Mouse (Mus musculus): Measurements from ENCODE around the gene Serpina3i.
"Not testable (repeated sequence)": the region's sequence is repeated elsewhere in the genome, so short reads cannot be mapped to it uniquely, and the experiment has no call there.

The Serpina3i gene

DNA sequence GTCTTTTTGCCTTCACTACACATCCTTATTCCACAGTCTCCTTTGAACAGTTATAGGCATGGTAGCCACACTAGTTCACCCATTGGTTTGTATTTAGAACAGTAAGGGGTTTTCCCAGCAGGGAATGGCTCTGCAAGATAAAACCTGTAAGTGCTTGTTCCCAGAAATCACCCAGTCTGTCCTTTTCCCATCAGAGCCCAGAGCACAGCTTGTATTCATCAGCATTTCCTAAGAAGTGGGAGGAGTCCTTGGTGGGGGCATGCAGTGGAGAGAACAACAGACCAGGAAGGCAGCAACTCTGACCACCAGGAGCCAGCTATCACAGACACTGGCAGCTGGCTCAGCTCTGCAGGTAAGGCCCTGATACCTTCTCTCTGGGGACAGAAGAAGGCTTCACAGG is at the start of gene Serpina3i:
Serpina3i (plus strand) TSS at position 260 of the 400 bp plus-strand sequence.
- in situ Hi-C loops (cut with MboI; ENCODE audit: low sequenced_read_pairs), result no loop called here

DNA sequence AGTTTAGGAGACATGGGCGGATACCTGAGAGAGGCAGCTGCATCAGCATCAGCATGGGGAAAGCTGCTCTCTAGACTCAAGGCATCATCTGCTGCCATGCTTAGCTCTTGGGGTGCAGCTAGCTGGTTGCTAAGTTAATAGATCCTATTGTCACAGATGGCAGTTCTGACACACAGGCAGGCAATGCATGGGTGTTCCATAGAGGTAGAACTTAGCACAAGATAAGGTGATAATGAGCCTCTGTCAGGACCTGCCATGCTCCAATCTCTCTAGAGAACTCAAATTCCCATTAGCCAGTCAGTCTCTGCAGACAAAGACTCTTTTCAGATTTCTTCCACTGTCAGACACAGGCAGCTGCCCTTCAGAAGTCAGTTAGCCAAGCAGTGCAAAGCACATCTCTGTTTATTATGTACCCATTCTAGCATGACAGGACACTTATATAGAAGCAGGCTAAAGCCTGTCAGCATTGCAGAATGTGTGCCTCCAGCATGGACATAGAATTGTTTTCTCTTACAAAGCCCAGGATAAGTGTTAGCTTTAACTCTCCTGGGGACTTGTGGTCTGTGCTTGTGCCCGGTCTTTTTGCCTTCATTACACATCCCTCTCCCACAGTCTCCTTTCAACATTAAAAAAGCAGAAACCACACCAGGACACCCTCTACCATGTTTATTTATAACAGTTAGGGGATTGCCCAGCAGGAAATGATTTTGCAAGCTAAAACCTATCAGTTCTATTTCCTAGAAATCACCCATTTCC is 49.1 kb upstream of the Serpina3i start:
- in situ Hi-C loops (cut with MboI; ENCODE audit: low sequenced_read_pairs), result no loop called here

DNA sequence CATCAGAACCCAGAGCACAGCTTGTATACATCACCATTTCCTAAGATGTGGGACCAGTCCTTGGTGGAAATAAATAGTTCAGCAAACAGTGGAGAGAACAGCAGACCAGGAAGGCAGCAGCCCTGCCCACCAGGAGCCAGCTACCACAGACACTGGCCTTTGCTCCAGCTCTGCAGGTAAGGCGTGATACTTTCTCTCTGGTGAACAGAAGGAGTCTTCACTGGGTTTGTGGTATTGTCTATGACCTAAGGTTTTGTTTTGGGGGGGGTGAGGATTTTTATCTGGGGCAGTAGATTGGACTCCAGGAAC is 48.5 kb upstream of the Serpina3i start, which contains the start of gene Serpina3f:
Serpina3f (plus strand) TSS at position 100 of the 309 bp plus-strand sequence.
- in situ Hi-C loops (cut with MboI; ENCODE audit: low sequenced_read_pairs), result no loop called here

DNA sequence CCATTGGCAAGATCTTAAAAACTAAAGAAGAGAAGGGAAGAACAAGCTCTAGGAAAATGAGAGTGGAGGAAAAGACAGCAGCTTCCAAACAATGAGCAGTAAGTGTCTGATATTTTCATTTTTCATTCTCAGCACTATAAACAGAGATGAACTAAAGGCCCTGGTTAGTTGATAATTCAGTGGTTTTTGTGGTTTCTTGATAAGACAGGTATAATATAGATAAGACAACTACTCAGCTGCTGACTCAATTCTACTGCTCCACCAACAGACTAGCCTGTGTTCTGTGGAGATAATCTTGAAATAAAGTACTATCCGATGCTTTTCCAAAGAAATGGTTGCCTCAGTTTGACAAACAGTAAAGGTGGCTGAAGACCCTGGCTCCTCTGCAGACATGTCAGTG is 47.7 kb upstream of the Serpina3i start:
- in situ Hi-C loops (cut with MboI; ENCODE audit: low sequenced_read_pairs), result no loop called here

DNA sequence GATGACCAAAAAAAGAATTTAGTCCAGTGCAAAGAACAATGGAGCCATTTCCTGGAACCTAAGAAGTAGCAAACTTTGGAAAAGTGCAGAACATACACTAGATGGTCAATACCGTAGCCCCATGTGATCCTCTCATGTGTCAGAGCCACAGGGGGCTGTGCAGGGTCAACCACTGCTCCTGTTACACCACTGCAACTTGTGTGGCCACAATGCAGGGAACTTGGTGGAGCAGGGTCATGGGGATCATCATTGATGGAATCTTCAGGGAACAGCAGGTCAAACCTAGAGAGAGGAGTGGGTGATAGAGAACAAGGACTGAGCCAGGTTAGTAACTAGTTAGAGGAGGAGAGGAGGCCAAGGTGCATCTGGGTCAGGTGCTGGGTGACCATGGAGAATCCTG is 41.3 kb upstream of the Serpina3i start:
- in situ Hi-C loops (cut with MboI; ENCODE audit: low sequenced_read_pairs), result no loop called here

DNA sequence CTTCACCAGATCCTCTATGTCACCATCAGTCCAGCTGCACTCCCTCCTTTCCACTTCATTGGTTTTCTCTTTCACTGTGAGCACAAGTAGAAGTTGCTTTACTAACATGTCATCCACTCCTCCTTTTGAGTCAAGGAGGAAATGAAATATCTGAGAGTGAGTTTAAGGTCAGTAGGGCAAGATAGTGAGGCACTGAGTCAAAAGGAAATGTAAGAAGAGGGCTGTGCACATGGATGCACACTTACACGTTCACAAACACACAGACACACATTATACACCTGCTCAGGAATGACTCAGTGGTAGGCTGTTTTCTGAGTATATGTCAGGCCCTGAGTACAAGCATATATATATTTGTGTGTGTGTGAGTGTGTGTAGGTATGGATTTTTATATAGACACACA is 39.2 kb upstream of the Serpina3i start:
- in situ Hi-C loops (cut with MboI; ENCODE audit: low sequenced_read_pairs), result no loop called here

DNA sequence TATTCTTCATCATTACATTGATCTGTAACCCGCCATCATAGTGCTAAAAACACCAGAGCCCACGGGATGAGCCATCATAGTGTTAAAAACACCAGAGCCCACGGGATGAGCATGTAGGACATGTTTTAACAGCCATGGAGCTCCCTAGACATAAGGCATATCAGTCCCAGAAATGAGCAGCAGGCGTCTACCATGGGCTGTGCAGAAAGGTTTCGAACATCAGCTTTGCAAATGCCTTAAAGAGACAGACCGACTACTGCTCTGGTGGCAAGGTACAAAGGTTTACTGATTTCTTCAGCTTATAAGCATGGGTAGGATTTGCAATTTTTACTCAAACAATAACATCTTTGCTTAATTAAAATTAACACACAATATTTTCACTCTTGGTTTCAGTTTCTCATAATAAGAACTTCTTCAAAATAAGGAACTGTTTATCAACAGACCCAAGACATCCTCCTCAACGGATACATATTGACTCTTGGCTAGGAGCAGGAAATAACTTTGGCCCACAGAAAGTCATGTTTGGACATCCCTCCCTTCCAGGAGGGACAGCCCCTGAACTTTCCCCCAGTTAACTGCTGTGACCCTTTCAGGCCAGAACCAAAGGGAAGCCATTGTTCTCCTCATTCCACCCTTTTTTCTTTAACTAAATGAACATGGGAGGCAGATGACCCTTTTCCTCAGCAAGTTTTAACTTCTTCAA is 38.2 kb upstream of the Serpina3i start:
- in situ Hi-C loops (cut with MboI; ENCODE audit: low sequenced_read_pairs), result no loop called here

DNA sequence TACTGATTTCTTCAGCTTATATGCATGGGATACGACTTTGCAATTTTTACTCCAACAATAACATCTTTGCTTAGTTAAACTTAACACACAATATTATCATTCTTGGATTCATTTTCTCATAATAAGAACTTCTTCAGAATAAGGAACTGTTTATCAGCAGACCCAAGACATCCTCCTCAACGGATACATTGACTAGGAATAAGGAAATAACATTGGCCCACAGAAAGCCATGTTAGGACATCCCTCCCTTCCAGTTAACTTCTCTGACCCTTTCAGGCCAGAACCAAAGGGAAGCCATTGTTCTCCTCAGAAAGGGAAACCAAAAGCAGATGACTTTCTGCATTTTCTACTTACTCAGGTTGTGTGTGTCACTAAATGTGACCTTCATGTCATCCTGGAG is 32.2 kb upstream of the Serpina3i start:
- in situ Hi-C loops (cut with MboI; ENCODE audit: low sequenced_read_pairs), result no loop called here

DNA sequence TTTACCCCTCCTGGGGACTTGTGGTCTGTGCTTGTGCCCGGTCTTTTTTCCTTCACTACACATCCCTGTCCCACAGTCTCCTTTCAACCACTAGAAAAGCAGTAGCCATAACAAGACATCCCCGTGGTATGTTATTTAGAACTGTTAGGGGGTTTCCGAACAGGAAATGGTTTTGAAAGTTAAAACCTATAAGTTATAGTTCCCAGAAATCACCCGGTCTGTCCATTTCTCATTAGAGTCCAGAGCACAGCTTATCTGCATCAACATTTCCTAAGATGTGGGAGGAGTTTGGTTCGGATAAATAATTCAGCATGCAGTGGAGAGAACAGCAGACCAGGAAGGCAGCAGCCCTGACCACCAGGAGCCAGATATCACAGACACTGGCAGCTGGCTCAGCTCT is 27.0 kb upstream of the Serpina3i start, which contains the start of gene Serpina3g:
Serpina3g (plus strand) TSS at position 331 of the 400 bp plus-strand sequence.
- in situ Hi-C loops (cut with MboI; ENCODE audit: low sequenced_read_pairs), result no loop called here

DNA sequence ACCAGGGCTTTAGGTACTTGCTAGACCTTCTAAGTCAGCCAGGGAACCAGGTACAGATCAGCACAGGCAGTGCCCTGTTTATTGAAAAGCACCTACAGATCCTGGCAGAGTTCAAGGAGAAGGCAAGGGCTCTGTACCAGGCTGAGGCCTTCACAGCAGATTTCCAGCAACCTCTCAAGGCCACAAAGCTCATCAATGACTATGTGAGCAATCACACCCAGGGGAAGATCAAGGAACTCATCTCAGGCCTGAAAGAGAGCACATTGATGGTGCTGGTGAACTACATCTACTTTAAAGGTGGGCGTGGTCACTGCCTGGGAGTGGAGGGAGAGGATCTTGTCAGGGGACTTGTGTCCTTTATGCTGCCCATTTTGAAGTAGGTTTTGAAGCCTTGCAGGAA is 24.9 kb upstream of the Serpina3i start:
- in situ Hi-C loops (cut with MboI; ENCODE audit: low sequenced_read_pairs), result not testable (repeated sequence)

DNA sequence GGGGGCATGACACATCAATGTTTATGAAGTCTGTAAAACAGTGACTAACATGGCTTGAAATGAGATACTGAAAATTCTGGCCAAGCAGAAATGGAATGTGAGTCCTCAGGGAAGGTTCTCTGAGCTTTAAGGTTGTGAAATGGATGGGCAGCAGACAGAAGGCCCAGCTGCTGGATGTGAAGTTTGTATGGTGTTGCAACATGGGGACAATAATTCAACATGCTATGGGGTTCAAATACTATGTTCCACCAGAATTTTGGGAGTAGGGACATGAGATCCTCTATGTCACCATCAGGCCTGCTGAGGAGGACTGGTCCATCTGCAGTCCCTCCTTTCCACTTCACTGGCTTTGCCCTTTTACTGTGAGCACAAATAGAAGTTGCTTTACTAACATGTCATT is 19.6 kb upstream of the Serpina3i start:
- in situ Hi-C loops (cut with MboI; ENCODE audit: low sequenced_read_pairs), result no loop called here

DNA sequence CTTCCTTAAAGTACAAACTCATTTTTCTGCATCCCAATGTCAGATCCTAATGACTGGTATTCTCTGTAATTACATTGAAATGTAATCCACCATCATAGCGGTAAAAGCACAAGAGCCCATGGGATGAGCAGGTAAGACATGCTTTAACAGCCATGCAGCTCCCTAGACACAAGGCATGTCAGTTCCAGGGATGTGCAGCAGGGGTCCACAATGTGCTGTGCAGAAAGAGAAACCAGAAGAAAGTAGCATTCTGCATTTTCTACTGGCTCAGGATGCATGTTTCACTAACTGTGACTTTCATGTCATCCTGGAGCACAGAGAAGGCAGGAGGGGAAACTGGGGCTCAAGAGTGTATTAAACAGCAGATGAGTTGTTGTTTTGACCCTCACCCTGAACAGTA is 17.8 kb upstream of the Serpina3i start:
- in situ Hi-C loops (cut with MboI; ENCODE audit: low sequenced_read_pairs), result no loop called here

DNA sequence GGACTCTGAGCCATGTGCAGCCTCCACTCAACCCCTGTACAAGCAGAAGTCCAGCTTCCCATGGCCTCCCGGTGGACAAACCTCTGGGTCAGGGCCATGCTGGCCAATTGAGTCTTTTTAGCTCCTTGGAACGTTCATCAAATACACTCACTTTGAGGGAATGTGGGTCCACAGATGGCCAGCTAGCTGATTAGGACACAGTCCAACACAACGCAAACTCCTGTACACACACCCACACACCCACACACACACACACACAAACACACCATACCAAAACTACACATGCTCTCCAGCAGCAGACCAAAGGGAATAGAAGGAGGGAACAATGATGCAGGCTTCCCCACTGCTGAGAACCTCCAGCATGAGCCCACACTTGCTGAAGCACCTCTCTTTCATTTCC is 17.3 kb upstream of the Serpina3i start:
- in situ Hi-C loops (cut with MboI; ENCODE audit: low sequenced_read_pairs), result no loop called here

DNA sequence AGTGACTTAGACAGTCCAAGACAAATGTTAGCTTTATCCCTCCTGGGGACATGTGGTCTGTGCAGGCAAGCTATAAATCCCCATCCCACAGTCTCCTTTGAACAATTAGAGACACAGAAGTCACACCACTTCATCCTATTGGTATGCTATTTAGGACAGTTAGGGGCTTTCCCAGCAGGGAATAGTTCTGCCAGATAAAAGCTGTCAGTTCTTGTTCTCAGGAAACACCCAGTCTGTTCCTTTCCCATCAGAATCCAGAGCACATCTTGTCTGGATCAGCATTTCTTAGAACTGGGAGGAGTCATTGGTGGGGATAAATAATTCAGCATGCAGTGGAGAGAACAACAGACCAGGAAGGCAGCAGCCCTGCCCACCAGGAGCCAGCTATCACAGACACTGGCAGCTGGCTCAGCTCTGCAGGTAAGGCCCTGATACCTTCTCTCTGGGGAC is 15.3 kb upstream of the Serpina3i start:
- in situ Hi-C loops (cut with MboI; ENCODE audit: low sequenced_read_pairs), result no loop called here

DNA sequence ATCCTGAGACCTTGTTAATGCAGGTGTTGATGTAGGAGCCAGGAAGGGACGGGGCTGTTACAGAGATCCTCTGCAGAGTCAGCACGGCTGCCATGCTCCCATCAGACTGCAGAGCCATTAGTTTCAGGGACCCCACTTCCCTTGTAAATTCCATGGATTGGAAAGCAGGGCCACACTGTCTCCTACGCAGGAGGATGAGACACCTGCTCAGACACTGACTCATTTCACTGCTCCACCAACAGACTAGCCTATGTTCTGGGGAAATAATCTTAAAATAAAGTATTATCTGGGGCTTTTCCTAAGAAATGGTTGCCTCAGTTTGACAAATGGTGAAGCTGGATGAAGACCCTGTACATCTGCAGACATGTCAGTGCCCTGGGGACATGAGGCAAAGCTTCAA is 14.7 kb upstream of the Serpina3i start:
- in situ Hi-C loops (cut with MboI; ENCODE audit: low sequenced_read_pairs), result no loop called here

DNA sequence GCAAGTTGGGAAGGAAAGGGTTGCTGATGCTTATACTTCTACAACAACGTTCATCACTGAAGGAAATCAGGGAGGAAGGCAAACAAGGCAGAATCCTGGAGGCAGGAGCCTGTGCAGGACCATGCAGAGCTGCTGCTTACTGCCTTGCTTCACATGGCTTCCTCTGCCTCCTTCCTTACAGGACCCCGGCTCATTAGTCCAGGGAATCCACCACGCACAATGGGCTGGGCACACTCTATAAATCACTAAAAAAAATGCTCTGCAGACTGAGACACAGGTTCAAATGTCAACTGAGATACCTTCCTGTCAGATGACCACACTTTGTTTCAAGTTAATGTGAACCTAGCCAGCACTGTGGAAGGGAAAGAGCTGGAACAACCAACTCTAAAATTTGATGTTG is 1.9 kb upstream of the Serpina3i start:
- in situ Hi-C loops (cut with MboI; ENCODE audit: low sequenced_read_pairs), result no loop called here

DNA sequence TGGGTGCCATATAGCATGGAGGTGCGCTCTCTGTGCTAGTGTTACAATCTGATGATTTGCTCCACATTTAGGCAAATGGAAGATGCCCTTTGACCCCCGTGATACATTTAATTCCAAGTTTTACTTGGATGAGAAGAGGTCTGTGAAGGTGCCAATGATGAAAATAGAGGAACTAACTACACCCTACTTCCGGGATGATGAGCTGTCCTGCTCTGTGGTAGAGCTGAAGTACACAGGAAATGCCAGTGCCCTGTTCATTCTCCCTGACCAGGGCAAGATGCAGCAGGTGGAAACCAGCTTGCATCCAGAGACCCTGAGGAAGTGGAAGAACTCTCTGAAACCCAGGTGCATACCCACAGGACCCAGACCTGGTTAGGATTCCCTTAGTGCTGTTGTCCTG is 3.5 kb downstream of the Serpina3i start:
- in situ Hi-C loops (cut with MboI; ENCODE audit: low sequenced_read_pairs), result no loop called here

DNA sequence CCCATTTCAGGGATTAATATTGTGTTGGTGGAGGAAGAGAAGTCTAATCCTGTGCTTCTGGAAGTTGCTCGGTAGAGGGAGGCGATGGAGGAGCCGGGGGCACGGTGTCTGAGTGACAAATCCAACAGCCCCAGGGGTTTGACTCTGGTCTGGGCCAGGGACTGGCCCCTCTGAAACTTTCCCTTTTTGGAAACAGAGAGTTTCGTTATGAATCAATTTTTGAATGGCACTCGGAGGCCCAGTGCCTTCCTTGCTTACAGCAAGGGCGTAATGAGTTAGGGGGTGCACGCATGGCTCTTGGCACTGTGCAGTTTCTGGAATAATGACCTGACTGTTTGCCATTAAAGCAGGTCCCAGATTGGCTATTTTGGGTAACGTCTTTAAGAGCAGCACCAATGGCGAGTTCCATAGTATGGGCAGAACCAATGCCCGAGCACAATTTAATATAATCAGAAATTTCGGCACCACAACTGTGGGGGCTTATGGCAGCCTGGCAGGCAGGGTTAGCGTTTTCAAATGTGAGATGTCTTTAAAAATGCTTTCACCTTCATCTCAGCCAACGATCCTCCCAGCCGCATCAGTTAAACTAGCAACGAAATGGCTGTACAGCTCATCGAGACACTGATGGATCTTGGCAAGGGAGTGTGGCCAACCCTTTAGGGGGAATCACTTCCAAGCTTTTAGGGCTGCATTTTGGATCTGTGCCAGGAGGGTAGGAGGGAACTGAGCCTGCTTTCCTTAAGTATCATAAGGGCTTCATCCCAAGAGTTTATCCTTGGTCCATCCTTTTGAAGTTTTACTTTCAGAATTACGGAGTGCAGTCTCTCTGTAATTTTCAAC is 15.5 kb downstream of the Serpina3i start:
- in situ Hi-C loops (cut with MboI; ENCODE audit: low sequenced_read_pairs), result no loop called here

DNA sequence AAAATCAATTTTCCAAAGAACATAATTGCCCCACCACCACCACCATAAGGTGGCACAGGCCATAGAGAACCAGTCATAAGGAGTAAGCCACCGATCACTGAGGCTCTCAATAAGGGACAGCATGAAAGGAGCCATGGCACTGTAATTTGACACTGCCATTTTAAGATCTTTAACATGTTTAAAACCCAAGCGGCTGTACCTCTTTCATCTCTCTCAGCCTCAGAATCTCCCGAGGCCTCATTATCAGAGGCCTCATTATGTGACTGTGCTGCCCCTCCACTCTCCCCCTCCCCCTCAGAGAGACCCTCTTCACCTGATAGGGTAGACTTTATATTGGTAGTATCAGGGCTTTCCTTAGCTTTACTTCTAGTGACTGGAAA is 16.1 kb downstream of the Serpina3i start:
- in situ Hi-C loops (cut with MboI; ENCODE audit: low sequenced_read_pairs), result no loop called here

DNA sequence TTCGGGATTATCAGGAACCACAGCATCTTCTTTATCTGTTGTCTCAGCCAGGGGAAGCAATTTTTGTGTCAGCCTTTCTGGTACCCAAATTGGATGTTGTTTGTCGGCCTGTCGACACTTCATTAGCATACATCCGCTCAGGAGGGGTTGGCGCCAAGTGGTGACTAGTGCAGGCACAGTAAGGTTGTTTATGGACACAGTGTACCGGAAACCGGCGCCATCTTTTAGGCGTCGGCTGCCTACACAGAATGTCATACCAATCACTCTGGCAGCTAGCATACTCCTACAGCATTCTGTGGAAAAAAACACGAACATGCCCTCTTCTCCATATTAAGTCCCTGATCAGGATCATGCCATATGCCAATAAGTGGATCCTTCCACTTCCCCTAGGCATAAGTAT is 20.5 kb downstream of the Serpina3i start:
- in situ Hi-C loops (cut with MboI; ENCODE audit: low sequenced_read_pairs), result no loop called here

DNA sequence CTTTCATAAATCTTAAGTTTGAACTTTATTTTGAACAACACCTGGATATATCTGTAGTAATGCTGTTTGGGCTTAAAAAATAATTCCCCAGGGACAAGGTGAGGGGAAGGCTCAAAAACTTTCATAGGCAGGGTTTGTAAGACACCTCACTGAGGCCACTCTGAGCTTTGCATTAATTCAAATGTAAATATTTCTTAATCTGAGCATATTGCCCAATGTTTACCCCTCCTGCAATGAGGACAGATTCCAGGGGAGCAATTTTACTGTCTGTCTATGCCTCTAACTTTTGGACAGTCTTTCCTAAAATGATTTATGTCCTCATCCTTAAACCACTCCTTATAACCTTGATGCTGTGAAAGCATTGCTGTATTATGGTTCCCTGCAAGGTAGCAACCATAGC is 25.4 kb downstream of the Serpina3i start:
- in situ Hi-C loops (cut with MboI; ENCODE audit: low sequenced_read_pairs), result no loop called here

DNA sequence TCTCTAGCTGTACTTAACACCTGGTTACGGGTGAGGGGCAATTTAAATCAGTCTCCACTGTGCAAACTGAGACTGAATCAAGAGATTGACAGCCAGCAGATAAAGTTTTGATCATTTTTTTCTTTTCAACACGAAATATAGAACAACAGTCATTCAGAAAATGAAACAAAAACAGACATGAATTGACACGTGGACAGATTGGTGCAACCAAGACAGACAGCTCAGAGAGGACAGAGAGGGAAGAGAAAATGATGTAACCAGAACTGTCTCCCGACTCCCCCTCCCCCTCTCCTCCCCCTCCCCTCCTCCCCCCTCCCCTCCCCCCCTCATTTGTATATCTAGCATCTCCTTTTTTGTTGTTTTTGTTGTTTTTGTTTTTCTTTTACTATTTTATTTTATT is 26.9 kb downstream of the Serpina3i start:
- in situ Hi-C loops (cut with MboI; ENCODE audit: low sequenced_read_pairs), result no loop called here

Data from CH12F3 (cell line).